Mouse (Mus musculus): ENCODE results near the gene Med25.

DNA sequence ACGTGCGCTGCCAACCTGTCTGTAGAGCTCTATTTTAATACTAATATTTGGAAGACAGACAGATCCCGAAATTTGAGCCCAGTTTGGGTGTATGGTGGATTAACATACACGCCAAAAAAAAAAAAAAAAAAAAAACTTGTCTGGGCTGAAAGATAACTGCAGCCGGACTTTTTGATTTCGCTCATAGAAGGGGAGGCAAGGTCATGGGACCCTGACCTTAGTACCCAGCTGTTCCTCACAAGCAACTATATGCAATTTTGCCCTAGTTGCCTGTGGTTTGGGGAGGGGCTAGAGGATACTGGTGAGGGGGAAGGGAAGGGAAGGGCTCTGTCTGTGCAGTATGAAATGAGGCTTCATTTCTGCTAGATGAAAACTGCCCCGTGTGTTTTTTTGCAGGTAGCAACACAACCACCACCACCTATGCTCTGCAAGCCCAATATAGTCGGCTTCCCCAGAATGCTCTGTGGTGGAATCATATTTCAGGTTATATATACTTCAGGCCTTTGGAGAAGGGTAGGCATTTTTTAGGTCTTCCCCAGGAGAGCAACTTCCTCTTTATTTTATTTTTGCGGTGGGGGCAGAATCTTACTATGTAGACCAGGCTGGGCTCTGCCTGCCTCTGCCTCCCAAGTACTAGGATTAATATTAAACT is 36.1 kb downstream of the Med25 start:
- TF ChIP-seq POLR2AphosphoS2 (IDR thresholded peaks at IDR 0.05; ENCODE audit: insufficient read length, low read depth) = peak; percentile 21
- TF ChIP-seq MYOG (IDR thresholded peaks at IDR 0.05; ENCODE audit: control insufficient read depth in 1 of 3, insufficient read depth in 1 of 3, insufficient read length in 2 of 3, low read depth in 2 of 3) = no peak
- no peak for TF ChIP-seq POLR2A (IDR thresholded peaks at IDR 0.05; ENCODE audit: insufficient read length, low read depth)
- TF ChIP-seq E2F4 (IDR thresholded peaks at IDR 0.05; ENCODE audit: insufficient read depth) = no peak
- TF ChIP-seq MYOD1 (IDR thresholded peaks at IDR 0.05; ENCODE audit: control insufficient read depth in 1 of 3, insufficient read length in 2 of 3, low read depth in 2 of 3) = no peak
- TF ChIP-seq MAX (IDR thresholded peaks at IDR 0.05; ENCODE audit: low read depth) = no peak
- no peak for TF ChIP-seq SRF (IDR thresholded peaks at IDR 0.05; ENCODE audit: control insufficient read depth, insufficient read length, low read depth)
